Mouse (Mus musculus): ENCODE results near the gene Furin. TPM values are rescaled to one million over a fixed set of nuclear protein-coding genes. Genes with fewer than 3 reads are reported as not detected.
"Not testable (repeated sequence)": the region's sequence is repeated elsewhere in the genome, so short reads cannot be mapped to it uniquely, and the experiment has no call there.

Furin gene
- polyA plus RNA-seq, 1 experiment from 2014 or later: 12.7 TPM

GRCm38 (mm10) chr7:80400099-80400498, 5.1 kb downstream of the Furin start:
- H3K27me3 ChIP-seq (ENCODE audit: control insufficient read depth, insufficient read depth, low read depth, low read length): no peaks in the 10 kb centered on the region
- no peaks in the 10 kb centered on the region for H3K9me3 ChIP-seq (ENCODE audit: control insufficient read depth, low read length)
- peaks cover 30% of the 10 kb centered on the region for H3K4me1 ChIP-seq (replicated peaks; ENCODE audit: control insufficient read depth, insufficient read depth, low read length)
- H3K27ac ChIP-seq (ENCODE audit: low read length): 0 out of 2 replicates have a peak overlapping the region, but pooled peaks have one; percentile 12
- H3K36me3 ChIP-seq (ENCODE audit: control insufficient read depth, insufficient read depth, low read length): peaks cover 23% of the 10 kb centered on the region
- ATAC-seq (ENCODE audit: low read depth): peak; percentile 6; the same call in 1 of the 2 replicates
- 38% methylated on average over 5 of the region's 5 CpGs for WGBS
- no peak overlapping the region for H3K4me3 ChIP-seq (ENCODE audit: low read length)
- no peak overlapping the region; the same call in 1 of the 2 replicates for H3K9ac ChIP-seq (ENCODE audit: low read length)
- H3K4me2 ChIP-seq (ENCODE audit: low read depth, low read length): peak overlapping the region; percentile 95

- 72% methylated on average over 9 of the region's 9 CpGs for WGBS
- no peaks in the 10 kb centered on the region for H3K27me3 ChIP-seq (ENCODE audit: control insufficient read depth, insufficient read depth, low read depth, low read length)
These were observed 6.4 kb downstream of the Furin start for GRCm38 (mm10) chr7:80398654-80399444.

GRCm38 (mm10) chr7:80397986-80398385, 7.2 kb downstream of the Furin start:
- H3K9ac ChIP-seq (ENCODE audit: low read length): no peak overlapping the region
- H3K9me3 ChIP-seq (ENCODE audit: control insufficient read depth, low read length): no peaks in the 10 kb centered on the region
- 87% methylated on average over 9 of the region's 9 CpGs for WGBS
- H3K4me2 ChIP-seq (ENCODE audit: low read depth, low read length): no peak overlapping the region
- H3K27me3 ChIP-seq (ENCODE audit: control insufficient read depth, insufficient read depth, low read depth, low read length): no peaks in the 10 kb centered on the region
- ATAC-seq (ENCODE audit: low read depth): no peak
- H3K4me3 ChIP-seq (ENCODE audit: low read length): no peak overlapping the region
- no peak overlapping the region for H3K27ac ChIP-seq (ENCODE audit: low read length)
- H3K4me1 ChIP-seq (replicated peaks; ENCODE audit: control insufficient read depth, insufficient read depth, low read length): peaks cover 18% of the 10 kb centered on the region
- H3K36me3 ChIP-seq (ENCODE audit: control insufficient read depth, insufficient read depth, low read length): peaks cover 39% of the 10 kb centered on the region

More at GRCm38 (mm10) chr7:80398654-80399444, 6.4 kb downstream of the Furin start:
- Histone ChIP-seq H3K9me3 (ENCODE audit: control insufficient read depth, low read length) (no peaks in the 10 kb centered on the region), H3K27ac (ENCODE audit: low read length) (no peak overlapping the region), H3K4me3 (ENCODE audit: low read length) (no peak overlapping the region), H3K9ac (ENCODE audit: low read length) (0 out of 2 replicates have a peak overlapping the region, but pooled peaks have one; percentile 9), H3K4me1 (replicated peaks; ENCODE audit: control insufficient read depth, insufficient read depth, low read length) (peaks cover 26% of the 10 kb centered on the region), H3K4me2 (ENCODE audit: low read depth, low read length) (no peak overlapping the region), H3K36me3 (ENCODE audit: control insufficient read depth, insufficient read depth, low read length) (peaks cover 30% of the 10 kb centered on the region)
- ATAC-seq (ENCODE audit: low read depth): no peak

GRCm38 (mm10) chr7:80396427-80396826, 8.8 kb downstream of the Furin start:
- H3K27ac ChIP-seq (ENCODE audit: low read length); H3K9me3 ChIP-seq (ENCODE audit: control insufficient read depth, low read length); ATAC-seq (ENCODE audit: low read depth); H3K9ac ChIP-seq (ENCODE audit: low read length); H3K4me2 ChIP-seq (ENCODE audit: low read depth, low read length); H3K27me3 ChIP-seq (ENCODE audit: control insufficient read depth, insufficient read depth, low read depth, low read length); H3K4me3 ChIP-seq (ENCODE audit: low read length): not testable (repeated sequence)
- 87% methylated on average over 4 of the region's 4 CpGs for WGBS
- Histone ChIP-seq H3K4me1 (replicated peaks; ENCODE audit: control insufficient read depth, insufficient read depth, low read length) (peaks cover 16% of the 10 kb centered on the region), H3K36me3 (ENCODE audit: control insufficient read depth, insufficient read depth, low read length) (peaks cover 54% of the 10 kb centered on the region)

GRCm38 (mm10) chr7:80394600-80394999, 10.6 kb downstream of the Furin start:
- no peak overlapping the region for H3K4me2 ChIP-seq (ENCODE audit: low read depth, low read length)
- H3K4me3 ChIP-seq (ENCODE audit: low read length): no peak overlapping the region
- H3K27me3 ChIP-seq (ENCODE audit: control insufficient read depth, insufficient read depth, low read depth, low read length): no peaks in the 10 kb centered on the region
- H3K27ac ChIP-seq (ENCODE audit: low read length): no peak overlapping the region
- no peaks in the 10 kb centered on the region for H3K9me3 ChIP-seq (ENCODE audit: control insufficient read depth, low read length)
- WGBS: 85% methylated on average over 4 of the region's 4 CpGs
- H3K36me3 ChIP-seq (ENCODE audit: control insufficient read depth, insufficient read depth, low read length): peaks cover 70% of the 10 kb centered on the region
- ATAC-seq (ENCODE audit: low read depth): no peak
- no peak overlapping the region for H3K9ac ChIP-seq (ENCODE audit: low read length)
- no peaks in the 10 kb centered on the region; the same call in 1 of the 2 replicates for H3K4me1 ChIP-seq (replicated peaks; ENCODE audit: control insufficient read depth, insufficient read depth, low read length)

GRCm38 (mm10) chr7:80392119-80392518, 13.1 kb downstream of the Furin start:
- Histone ChIP-seq H3K4me2 (ENCODE audit: low read depth, low read length) (no peak overlapping the region), H3K27ac (ENCODE audit: low read length) (no peak overlapping the region), H3K9me3 (ENCODE audit: control insufficient read depth, low read length) (no peaks in the 10 kb centered on the region), H3K4me1 (replicated peaks; ENCODE audit: control insufficient read depth, insufficient read depth, low read length) (peaks cover 7% of the 10 kb centered on the region; the same call in 1 of the 2 replicates), H3K4me3 (ENCODE audit: low read length) (no peak overlapping the region), H3K27me3 (ENCODE audit: control insufficient read depth, insufficient read depth, low read depth, low read length) (no peaks in the 10 kb centered on the region), H3K36me3 (ENCODE audit: control insufficient read depth, insufficient read depth, low read length) (peaks cover 62% of the 10 kb centered on the region), H3K9ac (ENCODE audit: low read length) (no peak overlapping the region)
- WGBS: 88% methylated on average over 15 of the region's 15 CpGs
- no peak for ATAC-seq (ENCODE audit: low read depth)

- Histone ChIP-seq H3K4me1 (replicated peaks; ENCODE audit: control insufficient read depth, insufficient read depth, low read length) (peaks cover 14% of the 10 kb centered on the region; the same call in 1 of the 2 replicates), H3K9me3 (ENCODE audit: control insufficient read depth, low read length) (no peaks in the 10 kb centered on the region), H3K4me2 (ENCODE audit: low read depth, low read length) (peak within 1 kb of the TSS; percentile 61), H3K27me3 (ENCODE audit: control insufficient read depth, insufficient read depth, low read depth, low read length) (no peaks in the 10 kb centered on the region), H3K4me3 (ENCODE audit: low read length) (peak within 1 kb of the TSS; percentile 40), H3K36me3 (ENCODE audit: control insufficient read depth, insufficient read depth, low read length) (peaks cover 31% of the 10 kb centered on the region), H3K9ac (ENCODE audit: low read length) (peak within 1 kb of the TSS; percentile 63), H3K27ac (ENCODE audit: low read length) (peak within 1 kb of the TSS; percentile 45)
- peak; percentile 73 for ATAC-seq (ENCODE audit: low read depth)
- WGBS: 14% methylated on average over 33 of the region's 33 CpGs
These were observed 17.3 kb downstream of the Furin start, which contains the start of gene Fes for GRCm38 (mm10) chr7:80387633-80388543. Fes (minus strand) TSS chr7:80387946.

GRCm38 (mm10) chr7:80387033-80387632, 18.1 kb downstream of the Furin start:
- peak overlapping the region; percentile 45 for H3K27ac ChIP-seq (ENCODE audit: low read length)
- peak overlapping the region; percentile 40 for H3K4me3 ChIP-seq (ENCODE audit: low read length)
- peak; percentile 24 for ATAC-seq (ENCODE audit: low read depth)
- no peaks in the 10 kb centered on the region for H3K9me3 ChIP-seq (ENCODE audit: control insufficient read depth, low read length)
- H3K36me3 ChIP-seq (ENCODE audit: control insufficient read depth, insufficient read depth, low read length): peaks cover 23% of the 10 kb centered on the region
- H3K27me3 ChIP-seq (ENCODE audit: control insufficient read depth, insufficient read depth, low read depth, low read length): no peaks in the 10 kb centered on the region
- H3K4me1 ChIP-seq (replicated peaks; ENCODE audit: control insufficient read depth, insufficient read depth, low read length): peaks cover 14% of the 10 kb centered on the region; the same call in 1 of the 2 replicates
- H3K4me2 ChIP-seq (ENCODE audit: low read depth, low read length): peak overlapping the region; percentile 61
- WGBS: 35% methylated on average over 17 of the region's 17 CpGs
- peak overlapping the region; percentile 63 for H3K9ac ChIP-seq (ENCODE audit: low read length)
